8 mouse cellular contexts compared by ENCODE assay signal in genomic region chr8:13105908-13106551, GRCm38 (mm10). TPM values are rescaled to one million over a fixed set of nuclear protein-coding genes. Genes with fewer than 3 reads are reported as not detected.
A peak's percentile ranks its signal among the peaks of the same experiment; 100 is the strongest.
DNase-seq lines count a peak whose midpoint lies in the region; ATAC-seq and TF ChIP-seq lines count a peak whose summit lies in the region.

No protein-coding gene starts in this region.

- peak overlapping the region; percentile 93 for H3K9ac ChIP-seq in neural tube, embryonic 11.5 days (ENCODE audit: low read length)
- H3K9ac ChIP-seq in kidney, embryonic 14.5 days (ENCODE audit: low read depth, low read length): peak overlapping the region; percentile 95

- no peak for TF ChIP-seq POLR2A in bone marrow macrophage, adult 2 months (IDR thresholded peaks at IDR 0.05; ENCODE audit: borderline replicate concordance, low read depth, low read length)

- peak; percentile 68 for ATAC-seq in neural tube, embryonic 11.5 days (ENCODE audit: insufficient read depth, low FRiP score, low TSS enrichment)
- ATAC-seq in kidney, embryonic 14.5 days (ENCODE audit: low FRiP score, low TSS enrichment): peak; percentile 77

- H3K9me3 ChIP-seq in neural tube, embryonic 11.5 days (ENCODE audit: control insufficient read depth, low read length): no peaks in the 10 kb centered on the region
- no peaks in the 10 kb centered on the region for H3K9me3 ChIP-seq in kidney, embryonic 14.5 days (ENCODE audit: control insufficient read depth, low read length)

- TF ChIP-seq CTCF in bone marrow macrophage, adult 2 months (IDR thresholded peaks at IDR 0.05; ENCODE audit: low read depth, low read length): no peak

- no peaks in the 10 kb centered on the region for H3K27me3 ChIP-seq in neural tube, embryonic 11.5 days (ENCODE audit: control insufficient read depth, insufficient read depth, low read length)
- no peaks in the 10 kb centered on the region for H3K27me3 ChIP-seq in kidney, embryonic 14.5 days (ENCODE audit: control insufficient read depth, insufficient read depth, low read length)

- 0 out of 2 replicates have a peak overlapping the region, but pooled peaks have one; percentile 53 for H3K27ac ChIP-seq in neural tube, embryonic 11.5 days (ENCODE audit: low read depth, low read length)
- H3K27ac ChIP-seq in bone marrow macrophage, adult 2 months (ENCODE audit: insufficient read depth, low read depth, low read length): peak overlapping the region; percentile 42
- peak overlapping the region; percentile 82 for H3K27ac ChIP-seq in kidney, embryonic 14.5 days (ENCODE audit: low read depth, low read length)

- WGBS in neural tube, embryonic 11.5 days: under 1% methylated on average over 50 of the region's 63 CpGs
- under 1% methylated on average over 35 of the region's 63 CpGs for whole genome bisulfite sequencing in kidney, embryonic 14.5 days

- DNase-seq in neural tube, embryonic 11.5 days (ENCODE audit: low spot score): no peak
- DNase-seq in neural tube, embryonic 10.5 days (ENCODE audit: extremely low spot score, low spot score): no peak
- DNase-seq in forelimb bud, embryonic 11.5 days (ENCODE audit: low read depth, low spot score): peak; percentile 2
- peak; percentile 65 for DNase-seq in lung, postnatal 10 days
- DNase-seq in spleen, postnatal 4 days (ENCODE audit: low spot score in 2 of 2): peak; percentile 68 to 88
- no peak for DNase-seq in ovary, postnatal 14 days (ENCODE audit: low spot score)

- peak overlapping the region; percentile 98 for H3K4me2 ChIP-seq in neural tube, embryonic 11.5 days (ENCODE audit: low read depth)
- H3K4me2 ChIP-seq in kidney, embryonic 14.5 days (replicated peaks; ENCODE audit: low read depth, low read length): peak overlapping the region; percentile 87

- H3K4me3 ChIP-seq in neural tube, embryonic 11.5 days (ENCODE audit: low read depth, low read length): peak overlapping the region; percentile 97
- peak overlapping the region; percentile 83 for H3K4me3 ChIP-seq in bone marrow macrophage, adult 2 months (ENCODE audit: insufficient read depth, low read length)
- peak overlapping the region; percentile 93 for H3K4me3 ChIP-seq in kidney, embryonic 14.5 days (ENCODE audit: low read length)

- peaks cover 14% of the 10 kb centered on the region for H3K4me1 ChIP-seq in neural tube, embryonic 11.5 days (ENCODE audit: control insufficient read depth, insufficient read depth, low read length)
- peaks cover 8% of the 10 kb centered on the region for H3K4me1 ChIP-seq in bone marrow macrophage, adult 2 months (ENCODE audit: control insufficient read depth, insufficient read depth, low read length)
- H3K4me1 ChIP-seq in kidney, embryonic 14.5 days (ENCODE audit: control insufficient read depth, insufficient read depth, low read length): peaks cover 23% of the 10 kb centered on the region; the same call in 1 of the 2 replicates

- H3K36me3 ChIP-seq in neural tube, embryonic 11.5 days (ENCODE audit: control insufficient read depth, insufficient read depth, low read length): no peaks in the 10 kb centered on the region
- peaks cover 8% of the 10 kb centered on the region; the same call in 1 of the 2 replicates for H3K36me3 ChIP-seq in kidney, embryonic 14.5 days (ENCODE audit: control insufficient read depth, insufficient read depth, low read length)

RNA-seq across cellular contexts. Expression of gene Cul4a, which starts 0.6 kb away (rescaled TPM):
- 90.2 and 99.5 TPM in 2 replicates for polyA plus RNA-seq in neural tube, embryonic 11.5 days (2014; fragmentation: Nextera tagmentation; extraction: Ambion mirVana)
- polyA plus RNA-seq in bone marrow macrophage, adult 2 months (2012; ENCODE audit: insufficient read depth, insufficient read length, missing spikeins): 33.3 and 44.0 TPM in 2 replicates
- 60.3 and 110 TPM in 2 replicates for polyA plus RNA-seq in kidney, embryonic 14.5 days (2014; fragmentation: Nextera tagmentation; extraction: Ambion mirVana)

RNA-seq across cellular contexts. Expression of gene Pcid2, which starts 0.8 kb away (rescaled TPM):
- 52.9 and 53.4 TPM in 2 replicates for polyA plus RNA-seq in neural tube, embryonic 11.5 days (2014; fragmentation: Nextera tagmentation; extraction: Ambion mirVana)
- 15.8 and 16.4 TPM in 2 replicates for polyA plus RNA-seq in bone marrow macrophage, adult 2 months (2012; ENCODE audit: insufficient read depth, insufficient read length, missing spikeins)
- 36.2 and 50.3 TPM in 2 replicates for polyA plus RNA-seq in kidney, embryonic 14.5 days (2014; fragmentation: Nextera tagmentation; extraction: Ambion mirVana)

RNA-seq across cellular contexts. Expression of gene Proz, which starts 45.3 kb away (rescaled TPM):
- polyA plus RNA-seq in neural tube, embryonic 11.5 days (2014; fragmentation: Nextera tagmentation; extraction: Ambion mirVana): 0.09 and 0.18 TPM in 2 replicates
- not detected in 2 replicates for polyA plus RNA-seq in bone marrow macrophage, adult 2 months (2012; ENCODE audit: insufficient read depth, insufficient read length, missing spikeins)
- 0.43 and 0.51 TPM in 2 replicates for polyA plus RNA-seq in kidney, embryonic 14.5 days (2014; fragmentation: Nextera tagmentation; extraction: Ambion mirVana)

RNA-seq across cellular contexts. Expression of gene Lamp1, which starts 52.9 kb away (rescaled TPM):
- 258 and 279 TPM in 2 replicates for polyA plus RNA-seq in neural tube, embryonic 11.5 days (2014; fragmentation: Nextera tagmentation; extraction: Ambion mirVana)
- polyA plus RNA-seq in bone marrow macrophage, adult 2 months (2012; ENCODE audit: insufficient read depth, insufficient read length, missing spikeins): 1,527 and 1,629 TPM in 2 replicates
- polyA plus RNA-seq in kidney, embryonic 14.5 days (2014; fragmentation: Nextera tagmentation; extraction: Ambion mirVana): 225 and 306 TPM in 2 replicates

Comparison
In these comparisons a context has a peak if more than half of its experiments do, and no peak if none do; other contexts are left out.
1. DNase-seq: peak in forelimb bud, embryonic 11.5 days (single experiment), lung, postnatal 10 days (single experiment) and spleen, postnatal 4 days (2 of 2); none in neural tube, embryonic 11.5 days (single experiment), neural tube, embryonic 10.5 days (single experiment) and ovary, postnatal 14 days (single experiment).
2. Peak in every context shown above with its lines, with median percentiles within 50 percentile points of each other: H3K27ac ChIP-seq and H3K4me3 ChIP-seq.